Mouse (Mus musculus): Measurements from ENCODE around the gene Mpig6b. TPM values are rescaled to one million over a fixed set of nuclear protein-coding genes. Genes with fewer than 3 reads are reported as not detected.
A peak's percentile ranks its signal among the peaks of the same experiment; 100 is the strongest.

Gene Mpig6b
- polyA plus RNA-seq, 1 experiment from 2014 or later = 0.74 TPM

DNA sequence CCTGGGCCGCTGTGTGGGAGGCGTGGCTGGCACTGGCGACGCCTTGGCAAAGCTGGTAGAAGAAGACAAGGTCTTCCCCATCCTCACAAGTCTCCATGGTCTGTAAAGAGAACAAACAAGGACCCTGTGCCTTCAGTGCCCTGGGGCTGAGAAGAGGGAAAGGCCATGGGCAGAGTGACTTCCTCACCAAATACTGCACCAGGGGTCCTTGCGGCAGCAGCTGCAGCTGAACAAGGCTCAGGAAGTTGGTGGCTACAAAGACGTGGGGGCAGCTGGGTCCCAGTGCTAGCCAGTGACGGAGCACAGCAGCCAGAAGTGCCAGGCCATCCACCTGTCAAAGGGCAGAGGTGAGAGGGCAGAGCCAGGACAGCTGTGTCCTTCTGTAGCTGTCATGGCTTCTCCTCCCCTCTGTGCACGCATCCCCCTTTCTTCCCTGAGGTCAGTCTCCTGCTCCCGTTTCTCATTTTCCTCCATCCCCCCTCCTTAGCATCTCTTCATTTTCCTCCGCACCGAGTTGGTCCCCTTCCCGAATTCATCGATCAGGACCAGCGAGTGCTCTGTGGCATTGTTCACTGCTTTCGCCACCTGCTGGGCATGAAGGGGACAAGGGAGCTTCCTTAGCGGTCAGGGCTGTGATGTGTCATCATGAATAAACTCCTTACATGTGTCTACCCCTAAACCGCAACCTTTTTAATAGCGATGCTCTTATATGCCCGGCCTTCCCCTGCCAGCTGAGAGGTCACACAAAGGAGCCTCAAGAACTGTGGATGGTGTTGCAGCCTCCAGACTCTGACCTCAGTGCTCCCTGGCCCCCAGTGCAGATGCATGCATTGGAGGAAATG is 36.1 kb downstream of the Mpig6b start:
- no peaks in the 10 kb centered on the region for H3K27me3 ChIP-seq (ENCODE audit: control insufficient read depth, insufficient read depth, low read length)
- H3K4me3 ChIP-seq (ENCODE audit: low read depth, low read length) = no peak overlapping the region
- H3K9me3 ChIP-seq (replicated peaks; ENCODE audit: control insufficient read depth, low read length) = no peaks in the 10 kb centered on the region
- DNase-seq (ENCODE audit: low spot score) = peak; percentile 56
- 27% methylated on average over 19 of the region's 19 CpGs for WGBS
- peak overlapping the region; percentile 13; the same call in 1 of the 2 replicates for H3K9ac ChIP-seq (replicated peaks; ENCODE audit: low read length)
- H3K36me3 ChIP-seq (replicated peaks; ENCODE audit: control insufficient read depth, insufficient read depth, low read depth, low read length) = no peaks in the 10 kb centered on the region
- ATAC-seq (replicated peaks; ENCODE audit: insufficient number of reproducible peaks, low FRiP score, low TSS enrichment, low read depth) = no peak
- H3K27ac ChIP-seq (replicated peaks; ENCODE audit: low read depth, low read length) = no peak overlapping the region
- H3K4me2 ChIP-seq (ENCODE audit: low read depth, low read length) = no peak overlapping the region
- peaks cover 3% of the 10 kb centered on the region for H3K4me1 ChIP-seq (ENCODE audit: control insufficient read depth, insufficient read depth, low read length)

DNA sequence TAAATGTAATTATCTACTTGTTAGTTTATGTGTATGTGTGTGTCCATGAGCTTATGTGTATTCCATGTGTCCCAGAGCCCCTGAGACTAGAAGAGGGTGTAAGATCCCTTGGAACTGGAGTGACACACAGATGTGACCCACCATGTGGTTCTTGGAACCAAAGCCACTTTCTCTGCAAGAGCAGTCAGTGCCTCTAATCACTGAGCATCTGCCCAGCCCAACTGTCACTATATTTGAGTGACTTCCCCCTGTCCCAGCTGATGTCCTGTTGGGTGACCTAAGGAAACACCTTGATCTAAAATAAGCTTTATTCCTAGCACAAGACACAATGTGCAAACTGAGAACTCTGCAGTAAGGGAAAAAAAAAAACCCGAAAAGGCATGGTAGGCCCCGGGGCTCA is 37.7 kb downstream of the Mpig6b start:
- H3K27ac ChIP-seq (replicated peaks; ENCODE audit: low read depth, low read length) = no peak overlapping the region
- WGBS = 73% methylated on average over 2 of the region's 2 CpGs
- no peaks in the 10 kb centered on the region for H3K36me3 ChIP-seq (replicated peaks; ENCODE audit: control insufficient read depth, insufficient read depth, low read depth, low read length)
- H3K4me2 ChIP-seq (ENCODE audit: low read depth, low read length) = no peak overlapping the region
- H3K9me3 ChIP-seq (replicated peaks; ENCODE audit: control insufficient read depth, low read length) = no peaks in the 10 kb centered on the region
- no peak for DNase-seq (ENCODE audit: low spot score)
- H3K4me1 ChIP-seq (ENCODE audit: control insufficient read depth, insufficient read depth, low read length) = peaks cover 3% of the 10 kb centered on the region
- H3K9ac ChIP-seq (replicated peaks; ENCODE audit: low read length) = no peak overlapping the region
- no peak for ATAC-seq (replicated peaks; ENCODE audit: insufficient number of reproducible peaks, low FRiP score, low TSS enrichment, low read depth)
- no peaks in the 10 kb centered on the region for H3K27me3 ChIP-seq (ENCODE audit: control insufficient read depth, insufficient read depth, low read length)
- no peak overlapping the region for H3K4me3 ChIP-seq (ENCODE audit: low read depth, low read length)

DNA sequence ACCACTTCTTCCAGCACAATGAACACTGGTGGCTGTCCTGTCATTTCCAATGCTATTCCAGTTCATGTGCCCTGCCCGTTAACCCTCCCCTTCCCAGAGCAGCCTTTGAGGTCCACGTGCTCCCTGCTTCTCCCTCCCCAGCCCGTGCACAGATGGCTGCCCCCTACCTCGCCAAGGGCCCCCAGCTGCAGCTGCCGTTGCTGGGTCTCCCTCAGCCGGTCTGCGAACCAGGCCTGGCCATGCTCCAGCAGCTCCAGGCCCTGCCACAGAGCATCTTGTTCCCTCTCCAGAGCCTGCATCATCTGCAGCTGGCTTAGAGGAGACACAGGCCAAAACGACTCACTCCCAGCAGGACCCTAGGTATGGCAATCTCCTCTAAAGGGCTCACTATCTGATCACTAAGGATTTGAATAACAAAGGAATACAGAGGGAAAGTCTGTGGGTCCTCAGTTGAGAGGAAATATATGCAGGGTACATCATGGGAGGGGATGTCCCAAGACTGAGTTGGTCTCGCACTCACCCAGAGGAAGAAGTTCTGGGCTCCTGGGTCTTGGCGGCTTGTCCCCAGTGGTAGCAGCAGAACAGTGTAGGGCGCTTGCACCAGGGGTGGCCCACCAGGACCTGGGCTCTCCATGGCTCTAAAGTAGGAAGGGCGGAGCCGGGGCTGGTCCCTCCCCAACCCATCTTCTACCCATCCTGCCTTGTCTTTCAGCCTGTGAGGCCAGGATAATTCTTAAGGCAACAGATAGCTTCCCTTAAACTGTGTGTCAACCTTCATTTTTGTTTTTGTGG is 38.5 kb downstream of the Mpig6b start, which contains the start of gene Sapcd1:
Sapcd1 (minus strand) TSS at position 740 of the 792 bp plus-strand sequence.
- Histone ChIP-seq H3K4me1 (ENCODE audit: control insufficient read depth, insufficient read depth, low read length) (peaks cover 3% of the 10 kb centered on the region), H3K27me3 (ENCODE audit: control insufficient read depth, insufficient read depth, low read length) (no peaks in the 10 kb centered on the region), H3K4me2 (ENCODE audit: low read depth, low read length) (peak within 1 kb of the TSS; percentile 25; the same call in 1 of the 2 replicates), H3K36me3 (replicated peaks; ENCODE audit: control insufficient read depth, insufficient read depth, low read depth, low read length) (no peaks in the 10 kb centered on the region), H3K27ac (replicated peaks; ENCODE audit: low read depth, low read length) (peak within 1 kb of the TSS; percentile 38; the same call in 1 of the 2 replicates), H3K9me3 (replicated peaks; ENCODE audit: control insufficient read depth, low read length) (no peaks in the 10 kb centered on the region), H3K9ac (replicated peaks; ENCODE audit: low read length) (peak within 1 kb of the TSS; percentile 51), H3K4me3 (ENCODE audit: low read depth, low read length) (peak within 1 kb of the TSS; percentile 12; the same call in 1 of the 2 replicates)
- 37% methylated on average over 13 of the region's 13 CpGs for WGBS
- DNase-seq (ENCODE audit: low spot score) = peak; percentile 38
- 0 out of 2 replicates have a peak, but pooled peaks have one; percentile 45 for ATAC-seq (replicated peaks; ENCODE audit: insufficient number of reproducible peaks, low FRiP score, low TSS enrichment, low read depth)

DNA sequence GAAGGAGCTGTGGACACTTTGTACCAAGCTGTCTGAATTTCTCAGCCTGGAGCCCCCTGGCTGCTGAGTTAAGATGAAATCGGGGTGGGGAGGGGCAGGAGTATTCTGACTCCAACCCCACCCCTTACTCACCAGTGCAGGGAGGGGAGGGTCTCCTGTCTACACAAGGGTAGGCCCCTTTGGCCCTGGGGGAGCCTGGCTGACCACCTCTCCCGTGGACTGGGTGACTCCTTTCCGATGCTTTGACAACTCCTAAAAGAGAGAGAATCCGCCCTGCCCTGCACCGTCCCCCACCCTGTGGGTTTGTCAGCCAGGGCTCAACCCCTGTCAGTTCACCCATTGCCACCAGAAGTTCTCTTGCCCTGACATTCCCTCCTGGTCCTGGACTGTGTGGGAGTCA is 39.8 kb downstream of the Mpig6b start:
- DNase-seq (ENCODE audit: low spot score) = no peak
- no peak for ATAC-seq (replicated peaks; ENCODE audit: insufficient number of reproducible peaks, low FRiP score, low TSS enrichment, low read depth)
- H3K27me3 ChIP-seq (ENCODE audit: control insufficient read depth, insufficient read depth, low read length) = no peaks in the 10 kb centered on the region
- no peak overlapping the region for H3K4me2 ChIP-seq (ENCODE audit: low read depth, low read length)
- 76% methylated on average over 5 of the region's 5 CpGs for WGBS
- H3K4me3 ChIP-seq (ENCODE audit: low read depth, low read length) = no peak overlapping the region
- peaks cover 3% of the 10 kb centered on the region for H3K4me1 ChIP-seq (ENCODE audit: control insufficient read depth, insufficient read depth, low read length)
- no peaks in the 10 kb centered on the region for H3K36me3 ChIP-seq (replicated peaks; ENCODE audit: control insufficient read depth, insufficient read depth, low read depth, low read length)
- no peak overlapping the region for H3K9ac ChIP-seq (replicated peaks; ENCODE audit: low read length)
- no peak overlapping the region for H3K27ac ChIP-seq (replicated peaks; ENCODE audit: low read depth, low read length)
- H3K9me3 ChIP-seq (replicated peaks; ENCODE audit: control insufficient read depth, low read length) = no peaks in the 10 kb centered on the region

DNA sequence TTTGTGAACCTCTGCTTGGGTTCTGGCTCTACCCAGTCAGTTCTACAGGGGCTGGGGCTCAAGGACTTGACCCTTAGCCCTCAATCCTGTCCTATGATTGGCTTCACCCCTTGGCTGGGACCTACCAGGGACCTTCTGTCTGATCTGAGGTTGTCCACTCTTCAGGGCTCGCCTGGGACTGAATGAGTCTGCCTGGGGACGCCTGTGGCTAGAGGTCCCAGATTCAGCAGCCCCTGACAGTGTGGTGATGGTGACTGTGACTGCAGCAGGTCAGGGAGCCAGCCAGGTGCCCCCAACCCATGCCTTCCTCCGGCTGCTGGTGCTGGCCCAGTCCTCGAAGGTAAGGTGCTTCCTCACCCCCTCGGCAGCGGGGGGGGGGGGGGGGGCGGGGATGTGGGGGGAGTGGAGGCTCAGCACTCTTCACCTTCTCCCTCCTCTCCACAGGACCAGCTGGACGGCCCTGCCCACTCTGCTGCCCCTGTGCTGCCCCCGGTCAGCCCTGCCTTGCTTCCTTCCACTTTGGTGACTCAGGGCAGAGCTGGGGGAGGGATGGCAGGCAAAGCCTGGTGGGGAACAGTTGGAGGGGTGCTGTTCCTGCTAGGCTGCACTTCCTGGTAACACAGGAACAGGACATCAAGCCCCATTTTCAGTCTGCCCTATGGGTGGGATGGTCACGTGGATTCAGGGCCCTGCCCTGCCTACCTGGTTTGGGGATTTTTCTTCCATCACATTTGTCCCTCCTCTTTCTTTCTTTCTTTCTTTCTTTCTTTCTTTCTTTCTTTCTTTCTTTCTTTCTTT is 41.1 kb downstream of the Mpig6b start:
- Histone ChIP-seq H3K27ac (replicated peaks; ENCODE audit: low read depth, low read length) (no peak overlapping the region), H3K36me3 (replicated peaks; ENCODE audit: control insufficient read depth, insufficient read depth, low read depth, low read length) (no peaks in the 10 kb centered on the region), H3K27me3 (ENCODE audit: control insufficient read depth, insufficient read depth, low read length) (no peaks in the 10 kb centered on the region), H3K4me1 (ENCODE audit: control insufficient read depth, insufficient read depth, low read length) (peaks cover 3% of the 10 kb centered on the region), H3K4me2 (ENCODE audit: low read depth, low read length) (no peak overlapping the region), H3K9me3 (replicated peaks; ENCODE audit: control insufficient read depth, low read length) (no peaks in the 10 kb centered on the region), H3K4me3 (ENCODE audit: low read depth, low read length) (no peak overlapping the region), H3K9ac (replicated peaks; ENCODE audit: low read length) (no peak overlapping the region)
- DNase-seq (ENCODE audit: low spot score) = no peak
- WGBS = 55% methylated on average over 7 of the region's 10 CpGs
- ATAC-seq (replicated peaks; ENCODE audit: insufficient number of reproducible peaks, low FRiP score, low TSS enrichment, low read depth) = no peak

DNA sequence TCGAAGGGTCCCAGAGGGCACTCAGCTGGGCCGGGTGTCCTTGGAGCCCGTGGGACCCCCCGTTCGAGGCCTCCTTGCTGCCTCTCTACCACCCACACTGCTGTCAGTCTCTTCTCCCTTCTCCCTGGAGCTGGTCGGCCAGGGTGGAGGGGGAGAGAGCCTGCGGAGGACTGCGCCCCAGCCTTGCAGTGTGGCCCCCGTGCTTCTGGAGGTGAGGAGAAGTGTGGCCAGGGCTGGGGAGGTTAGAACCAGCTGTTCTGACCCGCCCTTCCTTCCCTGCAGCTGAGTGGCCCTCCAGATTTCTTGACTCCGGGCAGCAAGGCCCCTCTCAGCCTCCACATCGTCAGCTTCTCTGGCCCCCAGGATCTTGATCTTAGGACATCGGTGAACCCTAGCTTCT is 41.7 kb downstream of the Mpig6b start:
- Histone ChIP-seq H3K4me3 (ENCODE audit: low read depth, low read length) (no peak overlapping the region), H3K9ac (replicated peaks; ENCODE audit: low read length) (no peak overlapping the region), H3K27me3 (ENCODE audit: control insufficient read depth, insufficient read depth, low read length) (no peaks in the 10 kb centered on the region), H3K4me2 (ENCODE audit: low read depth, low read length) (no peak overlapping the region), H3K9me3 (replicated peaks; ENCODE audit: control insufficient read depth, low read length) (no peaks in the 10 kb centered on the region), H3K36me3 (replicated peaks; ENCODE audit: control insufficient read depth, insufficient read depth, low read depth, low read length) (no peaks in the 10 kb centered on the region), H3K4me1 (ENCODE audit: control insufficient read depth, insufficient read depth, low read length) (no peaks in the 10 kb centered on the region; the same call in none of the 2 replicates), H3K27ac (replicated peaks; ENCODE audit: low read depth, low read length) (no peak overlapping the region)
- ATAC-seq (replicated peaks; ENCODE audit: insufficient number of reproducible peaks, low FRiP score, low TSS enrichment, low read depth) (no peak), DNase-seq (ENCODE audit: low spot score) (no peak)
- 83% methylated on average over 12 of the region's 13 CpGs for WGBS

DNA sequence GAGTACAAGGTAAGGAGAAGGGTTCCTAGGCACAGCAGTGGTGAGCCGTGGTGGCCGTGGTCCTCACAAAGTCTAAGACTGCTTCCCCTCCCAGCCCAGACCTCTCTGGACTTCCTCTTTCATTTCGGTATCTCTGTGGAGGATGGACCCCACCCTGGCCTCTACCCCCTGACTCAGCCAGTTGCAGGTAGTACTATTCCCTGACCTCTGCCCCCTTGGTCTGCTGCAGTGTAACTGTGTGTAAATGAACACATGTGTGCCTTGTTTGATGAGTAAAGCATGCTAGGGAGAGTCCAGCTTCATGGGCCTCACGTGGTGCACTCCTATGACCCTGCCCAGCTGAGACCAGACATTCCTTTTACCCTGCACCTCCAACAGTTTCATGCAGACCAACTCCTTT is 42.2 kb downstream of the Mpig6b start:
- Histone ChIP-seq H3K27ac (replicated peaks; ENCODE audit: low read depth, low read length) (no peak overlapping the region), H3K4me1 (ENCODE audit: control insufficient read depth, insufficient read depth, low read length) (no peaks in the 10 kb centered on the region; the same call in none of the 2 replicates), H3K36me3 (replicated peaks; ENCODE audit: control insufficient read depth, insufficient read depth, low read depth, low read length) (no peaks in the 10 kb centered on the region), H3K4me2 (ENCODE audit: low read depth, low read length) (no peak overlapping the region), H3K4me3 (ENCODE audit: low read depth, low read length) (no peak overlapping the region), H3K9ac (replicated peaks; ENCODE audit: low read length) (no peak overlapping the region), H3K9me3 (replicated peaks; ENCODE audit: control insufficient read depth, low read length) (no peaks in the 10 kb centered on the region), H3K27me3 (ENCODE audit: control insufficient read depth, insufficient read depth, low read length) (no peaks in the 10 kb centered on the region)
- DNase-seq (ENCODE audit: low spot score) (no peak), ATAC-seq (replicated peaks; ENCODE audit: insufficient number of reproducible peaks, low FRiP score, low TSS enrichment, low read depth) (no peak)
- 59% methylated on average over 4 of the region's 4 CpGs for WGBS

Data from embryonic facial prominence, embryonic 11.5 days (tissue).